Mouse (Mus musculus) 3134 (cell line): ENCODE data around the gene Gpsm3.

Experiments
- DNase-seq: peaks from one replicate; pipeline ENCODE4 v3.0.0-alpha.2; 2011; ENCODE audit warnings: low spot score; ENCODE audit not compliant: insufficient read length; ENCODE audit errors: extremely low read depth

Gene Gpsm3

DNA sequence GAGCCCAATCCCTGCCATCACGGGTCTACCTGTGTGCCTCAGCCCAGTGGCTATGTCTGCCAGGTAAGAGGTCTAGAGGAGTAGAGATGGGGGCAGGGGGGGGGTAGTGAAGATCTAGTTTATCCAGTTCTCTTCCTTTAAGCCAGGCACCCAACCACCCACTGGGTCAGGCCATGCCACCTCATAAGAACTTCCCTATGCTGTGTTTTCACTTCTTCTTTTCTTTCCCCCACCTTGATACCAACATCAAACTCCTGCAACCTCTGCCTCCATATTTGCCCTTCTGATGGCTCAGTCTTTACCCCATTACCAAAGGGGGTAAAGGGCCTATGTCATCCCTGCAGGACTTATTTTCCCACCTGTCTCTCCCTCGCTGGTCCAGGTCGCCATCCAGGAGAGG lies 11.5 kb upstream of the Gpsm3 start:
- no peak for DNase-seq

- DNase-seq = no peak
These were observed 7.1 kb upstream of the Gpsm3 start for GRCm38 (mm10) chr17:34582528-34582927.

- DNase-seq = no peak
These were observed 6.2 kb upstream of the Gpsm3 start for GRCm38 (mm10) chr17:34583397-34583796.

DNA sequence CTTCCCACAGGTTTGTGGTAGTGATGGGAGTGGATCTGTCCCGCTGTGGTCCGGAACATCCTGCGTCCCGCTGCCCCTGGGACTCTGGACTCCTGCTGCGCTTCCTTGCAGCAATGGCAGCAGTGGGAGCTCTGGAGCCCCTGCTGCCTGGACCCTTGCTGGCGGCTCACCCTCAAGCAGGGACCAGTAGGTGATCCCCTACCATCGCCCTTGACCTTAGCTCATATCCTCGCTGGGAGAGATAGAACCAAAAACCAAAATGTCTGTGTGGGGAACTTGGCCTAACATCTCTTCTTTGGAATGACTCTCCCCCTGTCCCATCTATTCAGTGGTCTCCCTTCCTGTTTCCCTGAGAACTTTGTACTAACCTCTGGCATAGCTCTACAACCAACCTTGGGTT lies 5.8 kb upstream of the Gpsm3 start:
- no peak for DNase-seq

- DNase-seq = no peak
These were observed 4.5 kb upstream of the Gpsm3 start for GRCm38 (mm10) chr17:34585121-34585520.

DNA sequence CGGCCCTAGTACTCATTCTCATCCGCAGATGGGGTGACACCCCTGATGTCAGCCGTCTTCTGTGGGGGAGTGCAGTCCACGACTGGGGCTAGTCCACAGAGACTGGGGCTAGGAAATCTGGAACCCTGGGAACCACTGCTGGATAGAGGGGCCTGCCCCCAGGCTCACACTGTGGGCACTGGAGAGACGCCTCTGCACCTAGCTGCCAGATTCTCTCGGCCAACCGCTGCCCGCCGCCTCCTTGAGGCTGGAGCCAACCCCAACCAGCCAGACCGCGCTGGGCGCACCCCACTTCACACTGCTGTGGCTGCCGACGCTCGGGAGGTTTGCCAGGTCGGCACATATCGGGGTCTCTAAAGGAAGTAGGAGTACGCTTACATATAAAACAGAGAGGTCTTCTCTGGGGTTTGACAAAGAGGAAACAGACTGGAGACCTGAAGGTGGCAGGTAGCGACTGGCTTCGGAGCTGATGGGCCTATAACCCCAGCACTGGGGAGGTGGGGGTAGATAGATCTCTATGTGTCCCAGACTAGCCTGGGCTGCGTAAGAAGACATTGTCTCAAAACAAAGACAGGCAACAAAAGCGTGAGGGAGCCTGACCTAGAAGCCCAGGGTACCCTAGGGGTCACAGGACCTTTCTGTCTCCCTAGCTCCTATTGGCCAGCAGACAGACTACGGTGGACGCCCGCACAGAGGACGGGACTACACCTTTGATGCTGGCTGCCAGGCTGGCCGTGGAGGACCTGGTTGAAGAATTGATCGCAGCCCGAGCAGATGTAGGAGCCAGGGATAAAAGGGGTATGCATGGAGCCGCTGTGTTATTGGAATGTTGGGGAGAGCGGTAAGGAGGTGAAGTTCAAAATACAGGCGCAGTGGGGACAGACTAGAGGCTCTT lies 3.5 kb upstream of the Gpsm3 start:
- DNase-seq = no peak

DNA sequence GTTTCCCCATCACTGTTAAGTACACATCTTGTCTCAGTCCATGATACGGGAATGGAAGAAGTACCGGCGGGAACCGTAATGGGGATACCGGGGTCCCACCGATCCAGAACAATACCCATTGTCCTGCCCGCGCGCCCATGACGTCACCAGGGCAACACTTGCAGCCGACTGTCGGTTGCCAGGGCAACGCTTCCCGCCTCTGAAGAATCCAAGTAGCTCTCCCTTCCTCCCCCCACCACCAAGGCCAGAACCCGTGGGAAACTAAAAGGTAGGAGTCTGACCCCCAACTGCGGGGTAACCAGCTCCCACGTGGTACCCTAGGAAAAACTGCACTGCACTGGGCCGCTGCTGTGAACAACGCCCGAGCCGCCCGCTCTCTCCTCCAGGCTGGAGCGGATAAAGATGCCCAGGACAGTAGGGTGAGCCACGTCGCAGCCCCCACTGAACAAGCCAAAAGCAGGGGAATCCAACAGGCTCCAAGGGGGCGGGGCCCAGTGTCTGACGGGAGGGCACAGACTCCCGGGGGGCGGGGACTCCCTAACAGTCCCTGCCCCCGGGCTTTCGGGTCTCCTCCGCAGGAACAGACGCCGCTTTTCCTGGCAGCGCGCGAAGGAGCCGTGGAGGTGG lies 2.7 kb upstream of the Gpsm3 start:
- peak; percentile 67 for DNase-seq

DNA sequence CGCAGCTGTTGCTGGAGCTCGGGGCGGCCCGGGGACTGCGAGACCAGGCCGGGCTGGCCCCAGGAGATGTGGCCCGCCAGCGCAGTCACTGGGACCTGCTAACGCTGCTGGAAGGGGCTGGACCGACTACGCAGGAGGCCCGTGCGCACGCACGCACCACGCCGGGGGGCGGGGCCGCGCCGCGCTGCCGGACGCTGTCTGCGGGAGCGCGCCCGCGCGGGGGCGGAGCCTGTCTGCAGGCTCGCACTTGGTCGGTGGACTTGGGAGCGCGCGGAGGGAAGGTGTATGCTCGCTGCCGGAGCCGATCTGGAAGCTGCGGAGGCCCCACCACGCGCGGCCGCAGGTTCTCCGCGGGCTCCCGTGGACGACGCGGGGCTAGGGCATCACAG lies 2.2 kb upstream of the Gpsm3 start:
- DNase-seq = peak; percentile 97

GRCm38 (mm10) chr17:34587814-34588213 lies 1.8 kb upstream of the Gpsm3 start:
- DNase-seq = no peak

DNA sequence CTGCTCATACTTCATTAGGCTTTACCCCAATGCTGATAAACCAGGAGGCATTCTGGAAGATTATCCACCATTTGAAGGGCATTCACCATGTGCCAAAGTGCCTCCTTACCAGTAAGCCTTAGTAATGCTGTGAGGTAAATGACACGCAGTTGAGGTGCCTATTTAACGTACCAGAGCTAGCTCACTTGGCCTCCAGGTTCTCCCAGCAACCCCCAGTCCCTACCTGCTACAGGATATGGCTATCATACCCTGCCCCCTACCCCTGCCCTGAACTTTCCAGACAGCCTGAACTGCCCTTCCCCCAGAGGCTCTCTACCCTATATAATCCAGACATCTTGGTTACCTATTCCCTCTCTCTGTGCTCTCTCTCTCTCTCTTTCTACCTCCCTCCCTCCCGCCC lies 839 bp upstream of the Gpsm3 start:
- DNase-seq = no peak

- DNase-seq = no peak
These were observed 400 bp upstream of the Gpsm3 start for GRCm38 (mm10) chr17:34589206-34589605.

GRCm38 (mm10) chr17:34590154-34590987 lies 765 bp downstream of the Gpsm3 start:
- no peak for DNase-seq

GRCm38 (mm10) chr17:34591029-34591993 lies 1.7 kb downstream of the Gpsm3 start, which contains the start of gene Pbx2:
Gene Pbx2, plus strand, starts transcription at chr17:34591266.
- DNase-seq = no peak

GRCm38 (mm10) chr17:34591994-34592375 lies 2.4 kb downstream of the Gpsm3 start:
- peak; percentile 78 for DNase-seq

GRCm38 (mm10) chr17:34592581-34593549 lies 3.3 kb downstream of the Gpsm3 start:
- DNase-seq = no peak

DNA sequence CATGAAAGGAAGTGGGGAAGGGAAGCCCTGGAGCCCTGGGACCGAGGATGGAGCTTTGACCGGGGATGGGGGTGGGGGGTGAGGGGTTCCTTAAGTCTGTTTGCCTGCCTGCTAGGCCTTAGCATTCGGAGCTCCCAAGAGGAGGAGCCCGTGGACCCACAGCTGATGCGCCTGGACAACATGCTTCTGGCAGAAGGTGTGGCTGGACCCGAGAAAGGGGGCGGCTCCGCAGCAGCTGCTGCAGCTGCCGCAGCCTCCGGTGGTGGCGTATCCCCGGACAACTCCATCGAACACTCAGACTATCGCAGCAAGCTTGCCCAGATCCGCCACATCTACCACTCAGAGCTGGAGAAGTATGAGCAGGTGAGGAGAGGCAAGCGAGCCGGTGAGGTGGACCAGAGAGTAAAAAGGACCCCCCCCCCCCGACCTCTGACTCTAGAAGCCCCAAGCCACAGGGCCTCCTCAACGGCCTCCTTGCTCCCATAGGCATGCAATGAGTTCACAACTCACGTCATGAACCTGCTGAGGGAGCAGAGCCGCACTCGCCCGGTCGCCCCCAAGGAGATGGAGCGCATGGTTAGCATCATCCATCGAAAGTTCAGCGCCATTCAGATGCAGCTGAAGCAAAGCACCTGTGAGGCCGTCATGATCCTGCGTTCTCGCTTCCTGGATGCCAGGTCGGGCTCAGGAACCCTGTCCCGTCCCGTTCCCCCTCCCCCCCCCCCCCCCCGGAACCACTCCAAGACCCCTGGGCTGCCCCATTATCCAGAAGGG lies 4.3 kb downstream of the Gpsm3 start:
- DNase-seq = no peak

GRCm38 (mm10) chr17:34596098-34596497 lies 6.5 kb downstream of the Gpsm3 start:
- DNase-seq = no peak

DNA sequence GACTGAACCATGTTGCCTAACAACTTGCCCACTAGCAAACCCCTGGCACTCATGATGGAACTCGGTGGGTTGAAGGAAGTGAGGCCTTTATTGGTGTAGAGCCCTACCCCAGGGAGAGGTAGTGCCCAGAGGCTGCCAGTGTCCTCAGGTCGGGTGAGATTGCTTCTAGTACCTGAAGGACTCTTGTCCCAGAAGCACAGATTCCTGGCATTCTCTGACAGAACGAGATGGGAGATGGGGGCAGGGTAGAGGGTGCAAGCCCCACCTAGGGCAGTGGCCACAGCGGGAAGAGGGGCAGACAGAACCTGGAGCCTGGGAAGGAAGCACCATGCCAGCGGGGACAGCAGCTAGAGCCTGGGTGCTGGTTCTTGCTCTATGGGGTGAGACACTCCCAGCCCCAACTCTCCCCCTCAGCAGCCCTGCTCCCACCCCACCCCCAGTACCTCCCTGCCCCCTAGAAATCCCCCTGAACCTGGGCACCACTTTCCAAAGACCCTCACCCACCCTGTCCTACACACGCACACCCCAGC lies 8.0 kb downstream of the Gpsm3 start, which contains the start of gene Ager:
Ager (plus strand) TSS at position 297 of the 530 bp plus-strand sequence.
- DNase-seq = no peak
